Mouse (Mus musculus): Measurements from ENCODE around the gene Ahctf1. TPM values are rescaled to one million over a fixed set of nuclear protein-coding genes. Genes with fewer than 3 reads are reported as not detected.

Gene Ahctf1
- polyA plus RNA-seq, 1 experiment from 2014 or later, result 8.8 TPM

DNA sequence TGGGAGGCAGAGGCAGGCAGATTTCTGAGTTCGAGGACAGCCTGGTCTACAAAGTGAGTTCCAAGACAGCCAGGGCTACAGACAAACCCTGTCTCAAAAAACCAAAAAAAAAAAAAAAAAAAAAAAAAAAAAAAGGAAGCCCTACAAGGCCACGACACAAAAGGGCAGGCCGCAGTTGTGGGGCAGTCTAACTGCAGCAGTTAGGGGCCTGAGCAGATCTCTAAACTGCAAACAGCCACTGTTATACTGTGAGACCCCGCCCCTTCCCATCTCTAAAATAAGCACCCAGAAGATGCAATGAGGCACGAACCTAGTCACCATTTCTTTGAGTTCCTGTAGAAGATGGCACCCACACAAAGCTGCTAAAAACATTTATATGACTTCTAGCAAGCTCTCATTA, 18.0 kb downstream of the Ahctf1 start:
- no peaks in the 10 kb centered on the region for H3K27me3 ChIP-seq (replicated peaks; ENCODE audit: control insufficient read depth, insufficient read depth, low read length)
- 91% methylated on average over 5 of the region's 5 CpGs for WGBS
- H3K9me3 ChIP-seq (ENCODE audit: control insufficient read depth), result no peaks in the 10 kb centered on the region
- TF ChIP-seq CTCF (IDR thresholded peaks at IDR 0.05; ENCODE audit: low read depth), result no peak
- H3K4me3 ChIP-seq (ENCODE audit: low read depth, low read length), result no peak overlapping the region
- ATAC-seq, result no peak
- no peaks in the 10 kb centered on the region for H3K4me1 ChIP-seq (replicated peaks; ENCODE audit: control insufficient read depth, insufficient read depth, low read length)
- no peak overlapping the region for H3K9ac ChIP-seq (ENCODE audit: low read depth, low read length)
- H3K27ac ChIP-seq (ENCODE audit: low read depth, low read length), result no peak overlapping the region
- H3K36me3 ChIP-seq (ENCODE audit: control insufficient read depth, insufficient read depth), result peaks cover 51% of the 10 kb centered on the region
- no peak overlapping the region for H3K4me2 ChIP-seq (replicated peaks; ENCODE audit: low read depth)

- WGBS, result 86% methylated on average over 4 of the region's 4 CpGs
- H3K4me1 ChIP-seq (replicated peaks; ENCODE audit: control insufficient read depth, insufficient read depth, low read length), result no peaks in the 10 kb centered on the region
- H3K4me2 ChIP-seq (replicated peaks; ENCODE audit: low read depth), result no peak overlapping the region
- TF ChIP-seq CTCF (IDR thresholded peaks at IDR 0.05; ENCODE audit: low read depth), result no peak
- H3K36me3 ChIP-seq (ENCODE audit: control insufficient read depth, insufficient read depth), result peaks cover 54% of the 10 kb centered on the region
- no peak for ATAC-seq
- H3K4me3 ChIP-seq (ENCODE audit: low read depth, low read length), result no peak overlapping the region
- no peaks in the 10 kb centered on the region for H3K27me3 ChIP-seq (replicated peaks; ENCODE audit: control insufficient read depth, insufficient read depth, low read length)
- no peaks in the 10 kb centered on the region for H3K9me3 ChIP-seq (ENCODE audit: control insufficient read depth)
- H3K27ac ChIP-seq (ENCODE audit: low read depth, low read length), result no peak overlapping the region
- no peak overlapping the region for H3K9ac ChIP-seq (ENCODE audit: low read depth, low read length)
Measured at GRCm38 (mm10) chr1:179784098-179784497, 19.4 kb downstream of the Ahctf1 start.

DNA sequence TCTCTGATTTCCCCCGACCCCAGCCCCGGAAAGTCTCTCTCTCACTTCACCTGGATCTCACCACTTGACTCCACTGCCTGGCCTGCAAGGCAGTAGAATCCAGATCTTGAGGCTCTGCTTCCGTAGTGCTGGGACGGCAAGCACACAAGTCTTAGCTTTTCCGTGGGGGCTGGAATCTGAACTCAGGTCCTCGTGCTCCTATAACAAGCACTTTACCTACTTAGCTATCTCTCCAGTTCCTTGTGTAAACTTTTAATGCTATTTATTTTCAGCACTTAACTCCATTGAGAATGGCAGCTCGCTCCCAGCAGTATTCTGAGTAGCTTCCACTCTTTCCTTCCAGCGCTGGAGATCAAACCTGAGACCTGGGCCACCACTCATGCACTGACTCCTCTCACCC, 26.6 kb downstream of the Ahctf1 start:
- H3K4me3 ChIP-seq (ENCODE audit: low read depth, low read length), result no peak overlapping the region
- no peaks in the 10 kb centered on the region for H3K27me3 ChIP-seq (replicated peaks; ENCODE audit: control insufficient read depth, insufficient read depth, low read length)
- no peak overlapping the region for H3K4me2 ChIP-seq (replicated peaks; ENCODE audit: low read depth)
- TF ChIP-seq CTCF (IDR thresholded peaks at IDR 0.05; ENCODE audit: low read depth), result no peak
- H3K4me1 ChIP-seq (replicated peaks; ENCODE audit: control insufficient read depth, insufficient read depth, low read length), result no peaks in the 10 kb centered on the region
- peaks cover 75% of the 10 kb centered on the region for H3K36me3 ChIP-seq (ENCODE audit: control insufficient read depth, insufficient read depth)
- no peak overlapping the region for H3K9ac ChIP-seq (ENCODE audit: low read depth, low read length)
- no peak for ATAC-seq
- H3K9me3 ChIP-seq (ENCODE audit: control insufficient read depth), result no peaks in the 10 kb centered on the region
- 91% methylated on average over 8 of the region's 8 CpGs for WGBS
- no peak overlapping the region for H3K27ac ChIP-seq (ENCODE audit: low read depth, low read length)

GRCm38 (mm10) chr1:179760553-179760952, 42.9 kb downstream of the Ahctf1 start:
- WGBS, result 85% methylated on average over 4 of the region's 4 CpGs
- Histone ChIP-seq H3K27me3 (replicated peaks; ENCODE audit: control insufficient read depth, insufficient read depth, low read length) (no peaks in the 10 kb centered on the region), H3K9ac (ENCODE audit: low read depth, low read length) (no peak overlapping the region), H3K4me1 (replicated peaks; ENCODE audit: control insufficient read depth, insufficient read depth, low read length) (no peaks in the 10 kb centered on the region), H3K4me3 (ENCODE audit: low read depth, low read length) (no peak overlapping the region), H3K27ac (ENCODE audit: low read depth, low read length) (no peak overlapping the region; the same call in 1 of the 2 replicates), H3K4me2 (replicated peaks; ENCODE audit: low read depth) (no peak overlapping the region), H3K36me3 (ENCODE audit: control insufficient read depth, insufficient read depth) (peaks cover 70% of the 10 kb centered on the region), H3K9me3 (ENCODE audit: control insufficient read depth) (no peaks in the 10 kb centered on the region)
- no peak for ATAC-seq
- no peak for TF ChIP-seq CTCF (IDR thresholded peaks at IDR 0.05; ENCODE audit: low read depth)

DNA sequence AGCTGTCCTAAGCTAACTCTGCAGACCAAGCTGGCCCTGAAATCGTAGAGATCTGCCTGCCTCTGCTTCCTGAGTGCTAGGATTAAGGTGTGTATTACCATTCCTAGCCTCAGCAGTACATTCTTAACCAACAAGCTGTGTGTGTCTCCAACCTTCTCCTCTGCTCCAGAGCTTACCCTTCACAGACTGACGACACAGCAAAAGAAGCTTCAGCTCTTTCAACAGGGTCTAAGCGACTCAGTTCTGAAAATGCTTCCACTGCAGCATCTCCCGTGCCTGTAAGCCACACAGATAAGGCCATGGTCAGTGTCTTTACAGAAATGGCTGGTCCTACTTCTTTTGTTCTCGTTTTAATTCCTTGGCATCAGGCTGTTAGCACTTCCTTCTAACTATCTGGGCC, 43.4 kb downstream of the Ahctf1 start:
- H3K27ac ChIP-seq (ENCODE audit: low read depth, low read length), result peak overlapping the region; percentile 28; the same call in 1 of the 2 replicates

GRCm38 (mm10) chr1:179756477-179756876, 47.0 kb downstream of the Ahctf1 start:
- H3K9me3 ChIP-seq (ENCODE audit: control insufficient read depth), result no peaks in the 10 kb centered on the region
- no peak overlapping the region for H3K4me2 ChIP-seq (replicated peaks; ENCODE audit: low read depth)
- no peak for ATAC-seq
- H3K9ac ChIP-seq (ENCODE audit: low read depth, low read length), result no peak overlapping the region
- H3K4me3 ChIP-seq (ENCODE audit: low read depth, low read length), result no peak overlapping the region
- H3K27me3 ChIP-seq (replicated peaks; ENCODE audit: control insufficient read depth, insufficient read depth, low read length), result no peaks in the 10 kb centered on the region
- no peak overlapping the region for H3K27ac ChIP-seq (ENCODE audit: low read depth, low read length)
- TF ChIP-seq CTCF (IDR thresholded peaks at IDR 0.05; ENCODE audit: low read depth), result no peak
- H3K4me1 ChIP-seq (replicated peaks; ENCODE audit: control insufficient read depth, insufficient read depth, low read length), result no peaks in the 10 kb centered on the region
- peaks cover 70% of the 10 kb centered on the region for H3K36me3 ChIP-seq (ENCODE audit: control insufficient read depth, insufficient read depth)

More for the DNA sequence above, 43.4 kb downstream of the Ahctf1 start:
- no peak for ATAC-seq
- 88% methylated on average over 5 of the region's 5 CpGs for WGBS
- H3K9me3 ChIP-seq (ENCODE audit: control insufficient read depth), result no peaks in the 10 kb centered on the region
- H3K4me1 ChIP-seq (replicated peaks; ENCODE audit: control insufficient read depth, insufficient read depth, low read length), result no peaks in the 10 kb centered on the region
- no peak overlapping the region for H3K9ac ChIP-seq (ENCODE audit: low read depth, low read length)
- TF ChIP-seq CTCF (IDR thresholded peaks at IDR 0.05; ENCODE audit: low read depth), result no peak
- H3K4me3 ChIP-seq (ENCODE audit: low read depth, low read length), result no peak overlapping the region
- no peaks in the 10 kb centered on the region for H3K27me3 ChIP-seq (replicated peaks; ENCODE audit: control insufficient read depth, insufficient read depth, low read length)
- peaks cover 68% of the 10 kb centered on the region for H3K36me3 ChIP-seq (ENCODE audit: control insufficient read depth, insufficient read depth)
- no peak overlapping the region for H3K4me2 ChIP-seq (replicated peaks; ENCODE audit: low read depth)

DNA sequence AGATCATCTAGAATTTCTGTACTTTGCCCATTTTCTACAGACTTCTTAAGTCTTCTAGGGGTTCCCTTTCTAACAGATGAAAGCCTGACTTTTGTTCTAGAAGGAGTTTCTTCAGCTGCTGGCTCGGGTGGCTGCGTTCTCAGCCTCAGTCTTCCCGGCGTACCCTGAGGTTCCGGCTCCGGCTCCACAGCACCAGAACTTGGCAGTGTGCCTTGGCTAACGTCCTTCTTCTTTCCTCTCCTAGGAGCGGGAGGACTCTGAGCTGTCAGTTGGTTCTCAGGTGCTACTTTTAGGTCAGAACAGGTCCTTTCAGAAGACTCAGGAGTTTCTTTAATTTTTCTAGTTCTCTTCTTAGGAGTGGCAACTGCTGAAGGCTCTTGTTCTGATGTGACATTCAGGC, 50.5 kb downstream of the Ahctf1 start:
- Histone ChIP-seq H3K9me3 (ENCODE audit: control insufficient read depth) (no peaks in the 10 kb centered on the region), H3K4me3 (ENCODE audit: low read depth, low read length) (no peak overlapping the region), H3K9ac (ENCODE audit: low read depth, low read length) (no peak overlapping the region), H3K27me3 (replicated peaks; ENCODE audit: control insufficient read depth, insufficient read depth, low read length) (no peaks in the 10 kb centered on the region), H3K4me1 (replicated peaks; ENCODE audit: control insufficient read depth, insufficient read depth, low read length) (no peaks in the 10 kb centered on the region), H3K27ac (ENCODE audit: low read depth, low read length) (0 out of 2 replicates have a peak overlapping the region, but pooled peaks have one; percentile 35), H3K36me3 (ENCODE audit: control insufficient read depth, insufficient read depth) (peaks cover 61% of the 10 kb centered on the region), H3K4me2 (replicated peaks; ENCODE audit: low read depth) (no peak overlapping the region)
- no peak for ATAC-seq
- 90% methylated on average over 8 of the region's 8 CpGs for WGBS
- no peak for TF ChIP-seq CTCF (IDR thresholded peaks at IDR 0.05; ENCODE audit: low read depth)

Measured in intestine, postnatal 0 days (tissue).